Mouse (Mus musculus) E14TG2a.4 (cell line): ENCODE results near the gene Nav1.

Experiments
- CTCF ChIP-seq: conservative IDR thresholded peaks from 2 replicates; pipeline ENCODE4 v1.5.1; 2014; ENCODE audit warnings: low read length
- NANOG ChIP-seq: IDR thresholded peaks from 2 replicates; pipeline ENCODE4 v1.6.1; 2014; ENCODE audit warnings: borderline replicate concordance, low read length, mixed read lengths
- POU5F1 ChIP-seq: IDR thresholded peaks from 2 replicates; pipeline ENCODE4 v1.6.1; 2014; ENCODE audit warnings: low read length, borderline replicate concordance

DNA sequence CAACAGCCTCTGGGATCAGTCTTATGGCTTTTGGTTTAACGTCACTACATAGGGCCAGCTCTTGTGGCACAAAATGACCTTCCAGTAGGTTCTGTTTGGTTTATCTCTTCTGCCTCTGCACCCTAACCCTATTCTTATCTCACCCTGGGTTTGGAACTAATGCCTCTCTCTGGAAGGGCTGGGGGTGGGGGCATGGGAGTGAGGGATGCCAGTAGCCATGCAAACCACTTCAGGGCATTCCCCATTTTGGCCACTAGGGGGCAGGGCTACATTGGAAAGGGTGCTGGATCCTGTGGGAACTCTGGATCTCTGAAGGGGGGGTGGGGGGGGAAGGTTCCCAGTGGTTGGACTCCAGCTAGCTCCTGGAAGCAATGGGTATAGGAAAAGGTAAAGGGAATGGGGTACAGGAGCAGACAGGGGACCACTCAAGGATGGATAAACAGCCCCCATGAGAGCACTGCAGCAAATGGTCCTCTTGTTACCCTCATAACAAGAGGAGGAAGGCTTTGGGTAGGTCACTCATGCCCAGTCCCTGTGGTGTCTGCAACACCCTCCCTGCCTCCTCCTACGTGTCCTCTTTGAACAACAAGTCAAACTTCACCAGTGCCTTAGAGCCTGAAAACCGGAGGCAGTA lies 145.9 kb downstream of the Nav1 start:
- peak; percentile 41 for TF ChIP-seq CTCF
- no peak for TF ChIP-seq NANOG
- TF ChIP-seq POU5F1 = no peak
